Mouse (Mus musculus) adrenal gland, adult 18-20 months (tissue): ENCODE data around the gene Pde7b. TPM values are rescaled to one million over a fixed set of nuclear protein-coding genes. Genes with fewer than 3 reads are reported as not detected.

Experiments used
- DNase-seq, 2 experiments: peaks; one replicate each; pipeline ENCODE4 v3.0.0; 2021 to 2022; ENCODE audit warnings: low spot score in 2 of 2
- long read RNA-seq, 2 experiments: library from polyadenylated mRNA; stranded (forward); transcript quantifications; one replicate each; pipeline ENCODE4 v2.0.0; 2021
- total RNA-seq, 2 experiments: library from RNA; stranded (reverse); gene quantifications; 1 replicate in 1 of 2; 2 replicates in 1 of 2; pipeline ENCODE4 v1.2.3; 2021

The Pde7b gene
- total RNA-seq: 10 to 100 TPM; 13.0 to 14.0 TPM
- long read RNA-seq, experiment 1, partial matches to known transcripts: 0 of 3 reads
- long read RNA-seq, experiment 1, other reads (novel, unspliced or antisense): 3 of 3 reads
- long read RNA-seq, experiment 2, partial matches to known transcripts: 1 of 3 reads
- long read RNA-seq, experiment 2, other reads (novel, unspliced or antisense): 2 of 3 reads

DNA sequence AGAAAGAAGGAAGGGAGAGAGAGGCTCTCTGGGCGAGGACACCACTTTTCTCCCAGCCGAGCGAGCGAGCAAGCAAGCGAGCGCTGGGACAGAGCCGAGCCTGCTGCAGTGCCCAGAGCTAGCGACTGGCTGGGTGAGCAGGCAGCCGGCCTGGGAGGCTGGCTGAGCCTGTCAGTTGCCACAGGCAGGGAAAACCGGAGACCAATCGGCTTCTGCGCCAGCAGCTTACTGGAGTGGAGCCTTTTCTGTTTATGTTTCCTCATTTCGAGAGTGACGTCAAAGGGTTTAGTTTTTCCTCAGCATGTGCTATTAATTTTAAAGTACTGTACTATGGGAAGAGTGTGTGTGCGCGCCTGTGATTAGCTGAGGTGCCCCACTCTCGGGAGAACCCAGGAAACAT, at the start of gene Pde7b:
TSS of gene Pde7b (minus strand) at position 173 of the 400 bp plus-strand sequence.
- peak; percentile 56 to 65 for DNase-seq

DNA sequence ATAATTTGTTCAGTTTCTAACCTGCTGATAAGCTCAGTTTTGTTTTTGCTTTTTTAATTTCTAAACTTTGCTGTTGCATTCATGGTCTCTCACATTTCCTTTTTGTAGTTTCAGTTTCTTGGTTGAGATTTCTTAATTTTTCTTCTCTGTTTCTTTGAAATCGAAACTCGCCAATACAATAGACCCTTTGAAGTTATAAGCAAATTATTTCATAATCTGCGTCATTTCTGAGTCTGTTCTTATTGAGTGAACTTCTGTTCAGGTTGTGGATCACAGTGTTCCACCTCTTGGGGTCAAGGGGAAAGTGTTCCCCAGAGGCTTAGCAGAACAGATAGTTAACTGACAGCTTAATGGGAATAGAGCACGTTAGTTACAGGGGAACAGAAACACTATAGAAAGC, 47.2 kb upstream of the Pde7b start:
- DNase-seq: no peak

DNA sequence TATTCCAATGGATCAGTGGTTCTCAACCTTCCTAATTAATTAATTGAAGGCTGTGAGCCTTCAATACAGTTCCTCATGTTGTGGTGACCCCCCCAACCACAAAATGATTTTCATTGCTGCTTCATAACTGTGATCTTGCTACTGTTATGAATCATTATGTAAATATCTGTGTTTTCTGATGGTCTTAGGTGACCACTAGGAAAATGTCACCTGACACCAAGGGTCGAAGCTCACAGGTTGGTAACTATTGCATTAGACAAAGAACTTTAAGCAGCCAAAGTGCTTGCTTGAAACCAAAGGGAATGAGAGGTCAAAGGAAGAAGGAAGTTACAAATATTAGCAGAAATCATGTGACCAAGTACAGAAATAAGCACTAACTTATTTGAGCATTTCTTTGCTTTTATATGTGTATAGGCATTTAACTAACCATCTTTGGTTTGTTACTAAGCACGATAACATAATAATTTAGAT, 45.6 kb upstream of the Pde7b start:
- DNase-seq: no peak

DNA sequence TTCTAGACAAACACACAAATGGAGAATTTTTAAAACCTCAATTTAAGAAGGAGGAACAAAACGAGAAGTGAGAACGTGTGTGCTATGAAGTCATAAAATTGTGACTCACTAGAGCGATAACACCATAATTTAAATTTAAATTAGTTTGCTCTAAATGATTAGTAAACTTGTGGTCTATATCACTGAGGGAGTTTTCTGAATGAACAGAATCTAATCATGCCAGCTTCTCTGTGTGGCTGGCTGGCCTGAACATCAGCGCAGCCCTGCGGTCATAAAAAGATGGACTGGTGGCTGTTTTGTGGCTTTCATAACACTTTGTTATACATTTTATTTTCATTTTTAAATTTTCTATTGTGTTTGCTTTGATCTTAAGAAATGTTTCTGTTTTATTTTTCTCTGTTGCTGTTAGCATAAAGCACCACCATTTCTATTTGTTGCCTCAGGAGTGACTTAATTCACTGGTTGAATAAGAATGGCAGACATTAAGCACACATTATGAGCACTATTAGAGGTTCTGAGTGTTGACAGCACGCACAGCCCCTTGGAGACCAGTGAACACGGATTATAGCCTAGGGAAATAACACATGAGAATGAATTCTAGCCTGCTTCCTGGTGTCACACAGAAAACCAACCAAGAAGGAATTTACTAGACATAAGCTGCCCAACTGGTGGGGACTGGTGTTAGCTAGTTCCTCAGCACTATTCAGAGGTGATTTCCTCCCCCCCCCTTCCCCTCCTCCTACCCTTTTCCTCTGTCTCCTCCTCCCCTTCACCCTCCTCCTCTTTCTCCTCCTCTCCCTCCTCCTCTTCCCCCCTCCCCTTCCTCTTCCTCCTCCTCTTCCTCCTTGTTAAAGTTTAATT, 44.9 kb upstream of the Pde7b start:
- no peak for DNase-seq

DNA sequence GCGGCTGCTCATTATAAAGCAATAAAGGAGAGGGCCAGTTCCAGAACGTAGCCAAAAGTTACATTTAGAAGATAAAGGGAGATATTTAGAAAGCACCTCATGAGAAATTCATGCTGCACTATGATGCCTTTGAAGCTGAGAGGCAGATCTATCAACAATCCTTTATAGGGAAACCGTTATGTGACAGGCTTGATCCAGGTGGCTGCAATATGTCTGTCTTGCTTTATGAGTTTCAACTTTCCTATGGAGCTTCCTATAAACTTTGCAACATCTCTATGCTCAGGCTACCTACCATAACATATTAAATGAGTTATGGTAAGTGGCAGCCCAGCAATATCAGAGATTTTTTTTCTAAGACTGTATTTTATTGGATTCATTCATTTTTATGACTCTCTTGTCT, 39.5 kb upstream of the Pde7b start:
- DNase-seq: no peak

DNA sequence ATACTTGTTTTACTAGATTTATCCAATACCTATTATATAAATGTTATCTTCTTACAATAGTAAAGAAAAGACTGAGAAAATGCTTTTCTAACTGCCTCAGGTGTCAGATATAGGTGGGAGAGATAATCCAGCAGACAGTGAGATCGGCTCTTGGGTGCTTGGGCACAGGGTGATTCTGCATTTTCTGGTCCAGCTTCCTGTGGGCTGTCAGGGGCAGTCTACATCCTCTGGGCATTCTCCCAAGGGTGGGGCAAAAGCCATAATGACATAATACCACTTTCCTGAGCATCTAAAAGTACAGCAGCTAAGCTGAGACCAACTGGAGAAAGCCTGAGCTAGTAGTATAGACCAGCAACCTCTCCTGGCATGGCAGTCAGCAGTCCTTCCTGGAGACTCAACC, 34.1 kb upstream of the Pde7b start:
- no peak for DNase-seq

DNA sequence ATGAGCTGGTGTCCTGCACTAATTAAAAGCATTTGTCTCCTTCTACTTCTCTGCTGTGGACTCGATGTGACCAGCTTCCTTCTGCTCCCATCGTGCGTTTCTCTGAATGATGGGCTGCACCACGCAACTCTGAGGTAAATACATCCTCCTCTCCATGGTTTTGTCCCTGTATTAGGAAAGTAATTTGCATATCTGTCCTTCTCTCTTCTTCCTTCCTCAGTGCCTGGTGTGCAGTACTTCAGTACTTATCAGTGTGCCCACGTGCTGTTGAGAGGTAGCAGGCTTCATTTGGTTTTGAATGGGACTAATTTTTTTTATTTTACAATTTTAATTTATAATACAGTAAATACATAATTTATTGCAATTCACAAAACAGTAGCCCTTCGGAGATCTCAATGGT, 33.4 kb upstream of the Pde7b start:
- no peak for DNase-seq

DNA sequence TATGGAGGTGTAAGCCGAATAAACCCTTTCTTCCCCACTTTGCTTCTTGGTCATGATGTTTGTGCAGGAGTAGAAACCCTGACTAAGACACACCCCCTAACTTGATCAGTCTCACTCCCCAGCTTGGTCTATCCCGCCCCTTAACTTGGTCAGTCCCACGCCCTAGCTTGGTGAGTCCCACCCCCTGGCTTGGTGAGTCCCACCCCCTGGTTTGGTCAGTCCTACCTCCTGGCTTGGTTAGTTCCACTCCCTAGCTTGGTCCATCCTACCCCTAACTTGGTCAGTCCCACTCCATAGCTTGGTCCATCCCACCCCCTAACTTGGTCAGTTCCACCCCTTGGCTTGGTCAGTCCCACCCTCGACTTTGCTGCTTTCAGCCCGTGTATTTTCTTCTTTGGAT, 31.3 kb upstream of the Pde7b start:
- DNase-seq: no peak

DNA sequence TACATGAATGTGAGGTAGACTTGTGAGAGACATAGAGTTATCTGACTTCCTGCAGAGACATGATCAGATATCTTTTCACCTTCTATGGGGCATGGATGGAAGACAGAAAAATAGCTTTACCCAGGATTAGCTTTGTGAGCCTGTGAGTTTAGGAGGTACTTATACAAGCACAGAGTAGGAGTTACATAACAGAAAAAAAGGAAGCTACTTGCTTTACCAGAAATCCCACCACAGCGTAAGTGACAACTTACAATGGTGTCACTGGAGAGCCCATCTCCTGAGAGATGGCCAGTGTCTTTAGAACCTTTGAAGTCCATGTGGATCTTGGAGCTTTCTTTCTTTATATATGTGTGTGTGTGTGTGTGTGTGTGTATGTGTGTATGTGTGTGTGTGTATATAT, 28.0 kb upstream of the Pde7b start:
- no peak for DNase-seq

DNA sequence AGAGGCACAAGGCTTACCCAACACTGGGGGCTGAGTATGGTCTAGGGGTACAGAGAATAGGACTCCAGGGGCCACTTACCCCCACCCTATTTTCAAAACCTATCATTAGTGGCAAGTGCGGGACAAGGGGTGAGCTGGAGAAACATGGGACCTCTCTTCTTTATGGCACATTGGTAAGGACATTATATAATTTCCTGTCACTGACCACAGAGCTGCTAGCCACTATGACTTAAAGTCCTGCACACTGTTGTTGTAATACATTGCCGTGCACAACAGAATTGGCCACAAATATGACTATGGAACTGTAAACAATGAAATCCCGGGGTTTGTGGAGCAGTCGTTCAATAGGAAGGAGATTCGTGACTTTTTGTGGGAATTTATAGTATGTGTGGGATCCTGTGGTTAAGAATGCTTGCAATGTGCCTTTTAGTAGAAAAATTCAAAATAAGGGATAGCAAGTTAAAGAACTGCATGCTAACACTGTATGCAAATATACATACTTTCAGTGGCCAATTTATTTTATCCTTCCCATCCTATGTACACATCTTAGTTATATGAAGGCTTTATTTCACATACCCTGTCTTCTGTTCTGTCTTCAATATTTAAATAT, 25.9 kb upstream of the Pde7b start:
- DNase-seq: no peak

DNA sequence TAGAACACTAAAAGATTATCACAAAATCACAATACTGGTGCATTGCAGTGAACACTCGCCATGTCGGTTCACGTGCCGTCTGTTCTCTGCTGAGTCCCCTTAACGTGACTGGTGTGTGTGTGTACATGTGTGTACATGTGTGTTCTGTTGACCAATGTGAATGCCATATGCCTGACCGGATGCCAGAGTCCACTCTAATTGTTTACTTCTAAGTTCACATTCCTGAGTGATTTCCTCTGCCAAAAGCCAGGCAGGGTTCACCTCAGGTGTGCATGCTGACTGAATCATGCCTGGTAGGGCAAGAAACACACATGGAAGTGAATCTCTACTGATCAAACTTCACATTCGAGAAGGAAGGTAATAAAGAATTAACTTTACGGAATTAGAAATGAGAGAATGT, 24.1 kb upstream of the Pde7b start:
- DNase-seq: no peak

DNA sequence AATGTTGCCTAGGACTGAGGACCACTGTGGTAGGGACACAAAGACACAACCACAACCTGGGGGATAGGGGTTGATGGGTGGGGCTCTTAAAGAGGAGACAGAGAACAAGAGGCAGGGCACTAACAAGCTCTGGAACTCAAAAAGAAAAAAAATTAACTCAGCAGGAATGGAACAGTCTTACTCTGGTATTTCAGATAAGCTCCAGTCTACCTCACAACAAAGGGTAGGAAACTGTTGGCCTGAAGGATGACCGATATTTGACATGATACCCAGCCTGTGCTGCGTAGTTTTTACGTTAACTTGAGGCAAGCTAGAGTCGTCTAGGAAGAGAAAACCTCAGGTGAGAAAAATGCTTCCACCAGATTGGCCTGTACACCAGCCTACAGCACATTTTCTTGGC, 22.4 kb upstream of the Pde7b start:
- DNase-seq: no peak

DNA sequence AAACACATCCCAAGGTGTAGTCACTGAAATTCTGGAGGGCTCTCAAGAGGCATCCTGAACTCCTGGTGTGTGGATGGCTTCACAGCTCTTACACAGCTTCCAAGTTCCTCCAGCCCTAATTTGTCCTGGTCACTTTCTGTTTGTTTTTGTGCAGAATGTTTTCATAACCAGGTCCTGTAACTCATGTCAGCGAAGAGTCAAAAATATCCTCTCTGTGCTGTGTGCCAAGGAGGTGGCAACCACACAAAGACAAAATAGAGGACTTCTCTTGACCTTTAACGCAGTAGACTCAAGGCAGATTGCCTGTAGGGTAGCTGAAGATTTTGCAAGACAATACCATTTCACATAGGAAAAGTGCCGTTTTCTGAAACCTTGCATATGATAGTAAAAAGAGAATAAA, 14.9 kb upstream of the Pde7b start:
- DNase-seq: no peak

DNA sequence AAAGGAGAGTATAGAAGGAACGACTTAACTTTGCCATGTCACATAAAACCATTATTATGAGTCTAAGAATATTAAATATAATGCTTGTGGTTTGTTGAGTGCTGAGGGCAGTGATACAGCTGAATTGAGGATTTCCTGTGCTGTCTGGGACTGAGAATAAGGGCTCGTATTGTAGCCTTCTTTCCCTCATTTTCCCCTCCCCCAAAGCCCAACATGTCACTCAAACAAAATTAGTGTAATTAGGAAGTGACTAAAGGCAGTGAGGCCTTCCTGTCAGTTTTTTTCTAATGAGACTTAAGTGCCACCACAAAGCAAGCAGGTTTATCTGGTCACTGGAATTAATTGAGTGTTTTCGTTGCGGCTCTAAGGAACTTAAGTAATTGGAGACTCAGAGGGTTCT, 12.3 kb upstream of the Pde7b start:
- no peak for DNase-seq

DNA sequence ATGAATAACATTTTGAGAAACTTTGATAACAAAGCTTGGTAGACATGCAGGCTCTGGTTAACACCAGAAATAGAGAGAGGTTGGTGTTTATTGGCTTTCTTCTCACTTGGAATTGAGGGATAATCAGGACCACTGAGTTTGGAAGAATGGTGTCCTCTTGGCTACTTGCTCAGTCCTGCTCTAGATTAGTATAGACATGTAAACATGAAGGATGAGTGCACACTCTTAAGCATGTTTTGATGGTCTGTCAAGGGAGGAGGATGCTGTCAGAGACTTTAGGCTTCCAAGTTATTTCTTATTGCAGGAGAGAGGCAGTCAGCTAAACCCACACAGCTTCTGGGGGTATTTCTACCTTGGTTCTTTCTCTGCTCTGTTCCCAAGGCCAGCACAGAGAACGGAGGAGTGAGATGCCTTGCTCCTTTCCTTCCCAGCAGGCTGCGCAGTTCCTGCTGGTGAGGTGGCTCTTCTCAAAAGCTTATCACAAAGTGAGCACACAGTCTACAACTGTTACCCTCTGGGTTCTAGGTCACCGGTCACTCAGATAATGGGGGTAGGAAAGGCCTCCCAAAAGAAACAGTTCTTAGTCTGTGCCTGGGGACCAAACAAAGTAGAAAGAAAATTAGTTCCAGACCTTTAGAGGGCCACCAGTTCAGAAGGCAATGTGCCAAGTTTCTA, 11.0 kb upstream of the Pde7b start:
- no peak for DNase-seq

DNA sequence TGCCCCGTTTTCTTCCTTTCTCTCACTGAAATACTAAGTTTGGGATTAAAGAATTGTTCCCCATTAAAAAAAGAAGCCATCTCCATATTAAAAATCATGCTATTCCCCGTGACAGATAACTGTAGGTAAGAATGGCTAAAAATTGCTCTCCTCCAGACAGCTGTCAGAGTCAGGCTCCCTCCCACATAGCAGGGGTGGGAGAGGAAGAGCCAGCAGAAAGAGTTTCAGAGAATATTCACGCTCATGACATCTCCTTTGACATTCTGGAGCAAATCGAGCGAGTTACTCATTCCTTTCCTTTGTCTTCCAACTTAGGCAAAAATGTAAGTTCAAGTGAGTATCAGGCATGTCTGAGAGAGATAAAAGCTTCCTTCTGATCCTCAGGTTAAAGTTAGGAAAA, 8.7 kb upstream of the Pde7b start:
- no peak for DNase-seq

DNA sequence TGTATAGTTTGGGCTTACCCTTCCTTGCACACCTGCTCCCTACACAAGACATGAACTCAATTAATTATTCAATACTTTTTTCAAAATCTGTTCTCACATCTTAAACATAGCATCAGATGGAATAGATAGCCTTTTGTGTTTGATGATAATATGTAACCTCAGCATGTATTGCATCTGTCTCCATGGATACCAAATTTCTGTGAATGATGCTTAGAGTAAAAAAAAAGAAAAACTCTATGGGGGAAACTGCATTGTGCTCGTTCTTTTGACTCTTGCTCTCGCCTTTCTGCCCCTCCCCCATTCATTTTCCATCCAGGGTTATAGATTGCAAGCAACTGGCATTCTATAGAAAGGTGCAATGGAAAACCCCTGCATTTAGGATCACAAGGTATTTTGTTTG, 7.3 kb upstream of the Pde7b start:
- DNase-seq: no peak

DNA sequence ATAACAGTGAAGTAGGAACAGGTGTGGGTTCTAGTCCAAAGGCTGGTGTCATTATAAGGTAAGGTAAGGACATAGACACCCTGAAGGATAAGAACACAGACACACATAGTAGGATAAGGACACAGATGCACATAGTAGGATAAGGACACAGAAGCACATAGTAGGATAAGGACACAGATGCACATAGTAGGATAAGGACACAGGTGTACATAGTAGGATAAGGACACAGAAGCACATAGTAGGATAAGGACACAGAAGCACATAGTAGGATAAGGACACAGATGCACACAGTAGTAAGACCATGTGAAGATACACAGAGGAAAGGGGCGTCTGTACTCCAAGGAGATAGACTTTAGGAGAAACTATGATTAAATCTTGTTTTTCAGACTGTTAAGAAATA, 5.2 kb upstream of the Pde7b start:
- DNase-seq: no peak

DNA sequence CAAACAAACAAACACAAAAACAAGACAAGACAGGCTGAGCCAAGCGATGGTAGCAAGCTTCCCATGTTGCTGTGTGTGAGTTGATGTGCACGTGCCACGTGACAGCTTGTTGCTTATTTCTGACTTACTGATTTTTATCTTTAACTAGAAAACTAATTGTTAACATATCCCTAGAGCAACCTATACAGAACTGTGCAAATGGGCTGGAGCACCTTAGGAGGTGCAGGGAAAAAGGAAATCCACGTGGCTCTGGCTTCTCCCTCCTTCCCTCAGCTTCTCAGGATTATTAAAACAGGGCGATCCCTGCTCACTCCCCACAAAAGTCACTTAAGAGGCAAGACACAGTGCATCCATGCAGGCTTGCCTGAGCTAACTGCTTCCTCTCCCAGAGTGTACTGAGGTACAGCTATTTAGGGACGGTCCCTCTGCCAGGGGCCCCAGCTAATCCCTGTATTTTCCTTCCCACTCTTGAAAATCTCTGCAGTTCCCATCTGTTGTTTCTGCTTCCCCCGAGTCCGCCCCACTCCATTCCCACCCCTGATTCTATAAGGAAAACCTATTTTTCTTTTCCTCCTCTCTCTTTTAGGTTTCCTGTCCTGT, 606 bp upstream of the Pde7b start:
- DNase-seq: no peak

DNA sequence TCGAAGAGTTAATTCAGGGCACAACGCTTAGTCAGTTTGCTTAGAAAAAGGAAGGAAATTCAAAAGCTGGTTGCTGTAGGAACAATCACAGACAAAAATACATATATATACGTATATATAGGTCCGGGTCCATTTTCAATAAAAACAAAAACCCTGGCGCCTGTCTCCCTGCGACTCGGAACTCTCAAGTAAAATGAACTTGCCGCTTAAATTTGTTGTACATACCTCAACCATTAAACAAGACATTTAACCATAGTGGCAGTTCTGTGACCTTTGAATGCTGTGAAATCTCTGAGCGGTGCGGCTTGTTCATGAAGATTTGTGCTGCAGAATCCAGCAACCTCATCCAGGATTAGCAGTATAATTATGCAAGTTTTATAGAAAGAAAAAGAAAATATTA, 427 bp downstream of the Pde7b start:
- no peak for DNase-seq

DNA sequence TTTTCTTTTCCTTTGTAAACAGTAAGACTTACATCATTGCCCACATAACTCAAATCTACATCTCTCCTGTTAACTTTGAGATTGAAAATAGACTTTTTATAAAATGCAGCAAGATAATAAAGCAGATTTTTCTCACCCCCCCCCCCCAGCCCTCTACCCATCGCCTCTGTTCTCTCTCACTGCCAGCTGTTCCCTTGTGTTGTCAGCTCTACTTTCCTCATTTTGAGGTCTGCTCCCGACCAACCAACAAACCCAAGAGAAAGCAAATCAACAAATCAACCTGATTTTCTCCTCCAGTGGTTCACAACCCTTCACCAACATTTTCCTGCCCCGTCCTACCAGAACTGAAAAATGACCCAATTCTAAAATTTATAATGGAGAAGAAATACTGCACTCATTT, 916 bp downstream of the Pde7b start:
- no peak for DNase-seq
